Mouse (Mus musculus) lung, postnatal 0 days (tissue): ENCODE measurements at regions not wholly inside any gene's neighbourhood (a gene's known extent, or its start where the extent isn't known, plus 50 kb on each side); places are given as distances from the start of the nearest gene placed in this dataset.

ENCODE experiments used
- CTCF ChIP-seq: IDR thresholded peaks from 2 replicates; pipeline ENCODE4 v1.5.1; 2016; ENCODE audit warnings: antibody characterized with exemption, mild to moderate bottlenecking
- EP300 ChIP-seq: IDR thresholded peaks from 2 replicates; pipeline ENCODE4 v1.6.1; 2016; ENCODE audit warnings: antibody characterized with exemption, mild to moderate bottlenecking, control low read depth

DNA sequence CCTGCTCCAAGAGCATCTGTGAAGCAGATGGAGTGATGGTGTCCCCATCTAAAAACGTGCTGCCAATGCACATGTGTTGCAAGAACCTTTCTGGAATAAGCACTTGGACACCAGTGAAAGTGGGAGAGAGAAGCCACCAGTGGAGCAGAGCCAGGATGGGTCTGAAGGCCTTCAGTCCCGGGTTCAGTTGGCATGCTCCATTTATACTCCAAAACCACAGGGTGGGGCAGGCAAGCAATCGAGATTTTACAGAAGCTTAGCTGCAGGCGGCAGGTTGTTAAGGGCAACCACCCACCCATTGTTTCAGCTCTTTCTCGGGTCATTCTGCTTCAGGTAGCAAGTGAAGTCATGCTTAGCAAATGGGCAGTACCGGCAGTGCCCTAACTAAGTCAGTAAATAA is 51.8 kb upstream of the Sv2b start:
- no peak for TF ChIP-seq EP300
- no peak for TF ChIP-seq CTCF
